Mouse (Mus musculus): ENCODE data around the gene Hspb6.

The Hspb6 gene

GRCm38 (mm10) chr7:30562526-30563116, 10.6 kb downstream of the Hspb6 start:
- POLR2A ChIA-PET: interaction anchor here in 3 of 4 experiments (0.8 to 2.9 kb wide), 24 partner anchors 10 to 1437 kb away, joined by 3 to 32 read pairs (median 4); partner anchors contain the start of genes Hspb6 (in 2 of the 3), Proser3 (in 2 of the 3), Cox6b1 (in 1 of the 3) and Kmt2b (in 1 of the 3)
- CTCF ChIA-PET: interaction anchor here (0.5 to 1.4 kb wide), 6 partner anchors 10 to 227 kb away, joined by 3 to 6 read pairs (median 4); partner anchors contain the start of genes Hspb6 (in 1 of the 4) and Proser3 (in 1 of the 4)

- ChIA-PET POLR2A (interaction anchor here in 3 of 4 experiments (0.9 to 2.9 kb wide), 25 partner anchors 10 to 580 kb away, joined by 3 to 32 read pairs (median 4); partner anchors contain the start of genes Hspb6 (in 2 of the 3), Proser3 (in 2 of the 3), Cox6b1 (in 1 of the 3) and Haus5 (in 1 of the 3)), CTCF (interaction anchor here (0.5 to 1.4 kb wide), 7 partner anchors 11 to 410 kb away, joined by 3 to 8 read pairs (median 4); partner anchors contain the start of genes Hspb6 (in 1 of the 4), Lsr (in 1 of the 4) and Proser3 (in 1 of the 4))
Measured at GRCm38 (mm10) chr7:30563117-30563905, 11.3 kb downstream of the Hspb6 start, which contains the start of the genes U2af1l4, Gm49396 and Psenen. Gene U2af1l4 (plus strand): TSS chr7:30563301. Gene Gm49396 (plus strand): TSS chr7:30563344. Gene Psenen (minus strand): TSS chr7:30563627.

GRCm38 (mm10) chr7:30563906-30564280, 11.9 kb downstream of the Hspb6 start:
- ChIA-PET CTCF (interaction anchor here in 1 of 4 experiments (1.4 kb wide), 1 partner anchor 44 kb away, joined by 6 read pairs; no protein-coding TSS in a partner anchor), POLR2A (interaction anchor here in 3 of 4 experiments (1.0 to 2.9 kb wide), 13 partner anchors 9 to 101 kb away, joined by 3 to 20 read pairs (median 5); partner anchors contain the start of genes Cox6b1 (in 1 of the 3), Haus5 (in 1 of the 3), Hspb6 (in 1 of the 3) and Proser3 (in 1 of the 3))

GRCm38 (mm10) chr7:30564970-30565571, 13.1 kb downstream of the Hspb6 start, which contains the start of gene Igflr1:
Gene Igflr1 (plus strand): TSS chr7:30565427.
- ChIA-PET CTCF (no interaction called here), POLR2A (interaction anchor here in 1 of 4 experiments (1.8 to 2.2 kb wide), 3 partner anchors 9 to 15 kb away, joined by 5 to 20 read pairs (median 12); no protein-coding TSS in a partner anchor)

GRCm38 (mm10) chr7:30566033-30566432, 14.1 kb downstream of the Hspb6 start:
- ChIA-PET CTCF (interaction anchor here in 1 of 4 experiments (1.9 kb wide), 1 partner anchor 8 kb away, joined by 4 read pairs; no protein-coding TSS in a partner anchor), POLR2A (interaction anchor here in 3 of 4 experiments (0.5 to 11.1 kb wide), 12 partner anchors 8 to 84 kb away, joined by 3 to 149 read pairs (median 8); partner anchors contain the start of genes Kmt2b (in 2 of the 3), Cox6b1 (in 1 of the 3), Hspb6 (in 1 of the 3) and Lin37 (in 1 of the 3))

- POLR2A ChIA-PET: interaction anchor here (0.7 to 11.1 kb wide), 21 partner anchors 8 to 485 kb away, joined by 3 to 149 read pairs (median 5); partner anchors contain the start of genes Hspb6 (in 2 of the 4), Kmt2b (in 2 of the 4), Proser3 (in 2 of the 4) and Lin37 (in 1 of the 4)
- CTCF ChIA-PET: interaction anchor here in 3 of 4 experiments (0.5 to 1.9 kb wide), 5 partner anchors 10 to 296 kb away, joined by 3 to 7 read pairs (median 3); no protein-coding TSS in a partner anchor
Measured at GRCm38 (mm10) chr7:30567555-30567954, 15.6 kb downstream of the Hspb6 start.

GRCm38 (mm10) chr7:30572389-30572788, 20.4 kb downstream of the Hspb6 start:
- CTCF ChIA-PET: interaction anchor here in 1 of 4 experiments (1.7 kb wide), 1 partner anchor 16 kb away, joined by 5 read pairs; the partner anchor contains the start of gene Kmt2b
- POLR2A ChIA-PET: interaction anchor here in 3 of 4 experiments (0.6 to 11.1 kb wide), 19 partner anchors 9 to 292 kb away, joined by 3 to 149 read pairs (median 4); partner anchors contain the start of genes Gm49396 (in 2 of the 3), Kmt2b (in 2 of the 3), Proser3 (in 2 of the 3) and Psenen (in 2 of the 3)

GRCm38 (mm10) chr7:30572969-30573368, 21.0 kb downstream of the Hspb6 start:
- POLR2A ChIA-PET: interaction anchor here in 3 of 4 experiments (0.6 to 11.1 kb wide), 17 partner anchors 8 to 292 kb away, joined by 3 to 149 read pairs (median 4); partner anchors contain the start of genes Gm49396 (in 2 of the 3), Kmt2b (in 2 of the 3), Psenen (in 2 of the 3) and U2af1l4 (in 2 of the 3)
- CTCF ChIA-PET: interaction anchor here in 1 of 4 experiments (1.7 kb wide), 1 partner anchor 16 kb away, joined by 5 read pairs; the partner anchor contains the start of gene Kmt2b

GRCm38 (mm10) chr7:30579950-30580349, 28.0 kb downstream of the Hspb6 start:
- POLR2A ChIA-PET: interaction anchor here in 3 of 4 experiments (0.8 to 12.5 kb wide), 9 partner anchors 7 to 29 kb away, joined by 3 to 149 read pairs (median 5); partner anchors contain the start of genes Gm49396 (in 1 of the 3), Psenen (in 1 of the 3) and U2af1l4 (in 1 of the 3)
- CTCF ChIA-PET: interaction anchor here in 1 of 4 experiments (1.3 kb wide), 1 partner anchor 28 kb away, joined by 3 read pairs; no protein-coding TSS in a partner anchor

- POLR2A ChIA-PET: interaction anchor here in 3 of 4 experiments (0.8 to 12.5 kb wide), 10 partner anchors 9 to 179 kb away, joined by 3 to 149 read pairs (median 5); partner anchors contain the start of genes Hspb6 (in 2 of the 3) and Proser3 (in 2 of the 3)
- CTCF ChIA-PET: interaction anchor here in 1 of 4 experiments (0.6 kb wide), 1 partner anchor 1640 kb away, joined by 3 read pairs; no protein-coding TSS in a partner anchor
Measured at GRCm38 (mm10) chr7:30581547-30581946, 29.6 kb downstream of the Hspb6 start.

GRCm38 (mm10) chr7:30584339-30584738, 32.4 kb downstream of the Hspb6 start:
- POLR2A ChIA-PET: interaction anchor here in 3 of 4 experiments (0.6 to 12.5 kb wide), 10 partner anchors 8 to 51 kb away, joined by 3 to 149 read pairs (median 6); partner anchors contain the start of genes Gm49396 (in 1 of the 3), Psenen (in 1 of the 3) and U2af1l4 (in 1 of the 3)
- CTCF ChIA-PET: interaction anchor here in 1 of 4 experiments (1.0 kb wide), 1 partner anchor 29 kb away, joined by 3 read pairs; no protein-coding TSS in a partner anchor

GRCm38 (mm10) chr7:30585170-30585569, 33.2 kb downstream of the Hspb6 start:
- ChIA-PET CTCF (interaction anchor here in 2 of 4 experiments (1.0 to 1.1 kb wide), 2 partner anchors 22 to 28 kb away, joined by 3 to 6 read pairs; partner anchors contain the start of genes Gm49396 (in 1 of the 2), Psenen (in 1 of the 2) and U2af1l4 (in 1 of the 2)), POLR2A (interaction anchor here in 3 of 4 experiments (0.6 to 12.5 kb wide), 16 partner anchors 9 to 1430 kb away, joined by 3 to 149 read pairs (median 4); partner anchors contain the start of genes Gm49396 (in 2 of the 3), Psenen (in 2 of the 3) and U2af1l4 (in 2 of the 3))

- ChIA-PET POLR2A (interaction anchor here in 2 of 4 experiments (0.7 to 12.5 kb wide), 15 partner anchors 8 to 39 kb away, joined by 3 to 149 read pairs (median 4); partner anchors contain the start of genes Cox6b1 (in 1 of the 2), Gm49396 (in 1 of the 2), Hspb6 (in 1 of the 2) and Proser3 (in 1 of the 2)), CTCF (interaction anchor here in 2 of 4 experiments (0.6 to 0.7 kb wide), 2 partner anchors 18 to 22 kb away, joined by 3 to 4 read pairs; no protein-coding TSS in a partner anchor)
Measured at GRCm38 (mm10) chr7:30586455-30587020, 34.6 kb downstream of the Hspb6 start.

- POLR2A ChIA-PET: interaction anchor here (0.5 to 12.5 kb wide), 41 partner anchors 9 to 1910 kb away, joined by 3 to 149 read pairs (median 5); partner anchors contain the start of genes Cox6b1 (in 3 of the 4), Zbtb32 (in 3 of the 4), Gm49396 (in 2 of the 4) and Haus5 (in 2 of the 4)
Measured at GRCm38 (mm10) chr7:30587842-30588667, 36.1 kb downstream of the Hspb6 start.

More at GRCm38 (mm10) chr7:30587842-30588667, 36.1 kb downstream of the Hspb6 start:
- CTCF ChIA-PET: interaction anchor here (0.6 to 6.8 kb wide), 12 partner anchors 10 to 251 kb away, joined by 3 to 43 read pairs (median 5); partner anchors contain the start of gene Zbtb32 (in 2 of the 4)

Data from embryonic stem cell, embryonic (primary cell).